Mouse (Mus musculus) kidney, adult 2 months (tissue): ENCODE measurements around the gene Ythdf2. TPM values are rescaled to one million over a fixed set of nuclear protein-coding genes. Genes with fewer than 3 reads are reported as not detected.

Experiments used
- DNase-seq: peaks from one replicate; pipeline ENCODE4 v3.0.0; 2021
- H3K27ac ChIP-seq: fragments of 200-500 bp; 2 replicates; pipeline ENCODE4 v1.5.1; 2012; ENCODE audit warnings: low read depth, low read length, control low read depth, inconsistent platforms; ENCODE audit not compliant: insufficient read depth
- H3K27me3 ChIP-seq: fragments of 200-500 bp; replicated peaks from 2 replicates; pipeline ENCODE4 v1.6.1; 2012; ENCODE audit warnings: mild to moderate bottlenecking, moderate library complexity, low read length, inconsistent platforms; ENCODE audit not compliant: control insufficient read depth, insufficient read depth
- H3K36me3 ChIP-seq: fragments of 200-500 bp; 2 replicates; pipeline ENCODE4 v1.6.1; 2012; ENCODE audit warnings: mild to moderate bottlenecking, moderate library complexity, low read length, inconsistent platforms; ENCODE audit not compliant: control insufficient read depth, insufficient read depth
- H3K4me1 ChIP-seq: fragments of 200-500 bp; 2 replicates; pipeline ENCODE4 v1.6.1; 2011; ENCODE audit warnings: low read length; ENCODE audit not compliant: control insufficient read depth, insufficient read depth
- H3K4me3 ChIP-seq: fragments of 200-500 bp; 2 replicates; pipeline ENCODE4 v1.5.1; 2011; ENCODE audit warnings: mild to moderate bottlenecking, low read depth, low read length, control low read depth; ENCODE audit not compliant: insufficient read depth
- CTCF ChIP-seq: fragments of 200-500 bp; conservative IDR thresholded peaks from 2 replicates; pipeline ENCODE4 v1.5.1; 2011; ENCODE audit warnings: low read depth, mild to moderate bottlenecking, control low read depth, low read length, moderate library complexity, mixed read lengths; ENCODE audit not compliant: insufficient read depth, insufficient read length
- POLR2A ChIP-seq: fragments of 200-500 bp; IDR thresholded peaks from one replicate; pipeline ENCODE4 v1.6.1; 2011; ENCODE audit warnings: low read depth, low read length, control low read depth
- WGBS: fragments of 180-500 bp; shearing (Covaris S2); methylation state at CpG from one replicate; pipeline ENCODE4 v1.1.7; 2018; 5-methylcytosine and 5-hydroxymethylcytosine counted together
- polyA plus RNA-seq: library from polyadenylated mRNA; depleted of rRNA; stranded (reverse); fragments of >200 nt; gene quantifications from 2 replicates; pipeline ENCODE4 v1.2.3, GENCODE M21; 2012

Gene Ythdf2
- polyA plus RNA-seq, 1 experiment, result 14.5 TPM

DNA sequence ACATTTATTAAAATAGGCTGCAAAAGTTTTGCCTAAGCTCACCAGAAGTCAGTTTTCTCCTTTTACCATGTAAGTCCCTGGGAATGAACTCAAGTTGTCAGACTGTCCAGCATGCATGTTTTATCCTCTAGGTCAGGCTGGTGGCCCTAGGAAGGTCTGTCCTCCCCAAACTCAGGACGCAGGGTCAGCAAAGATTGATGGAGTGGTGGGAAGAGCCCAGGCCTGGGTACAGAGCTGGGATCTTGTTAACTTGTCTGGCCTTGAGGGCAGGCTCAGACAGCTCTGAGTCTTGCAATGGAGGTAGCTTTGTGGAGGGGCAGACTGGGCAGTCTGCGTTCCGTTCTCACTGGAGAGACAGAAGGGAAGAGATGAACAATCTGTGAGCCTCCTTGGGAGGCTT lies 42.8 kb downstream of the Ythdf2 start:
- Histone ChIP-seq H3K4me3 (no peak overlapping the region), H3K27ac (no peak overlapping the region), H3K4me1 (no peaks in the 10 kb centered on the region), H3K27me3 (no peaks in the 10 kb centered on the region), H3K36me3 (no peaks in the 10 kb centered on the region)
- WGBS, result 78% methylated on average over 3 of the region's 3 CpGs
- no peak for DNase-seq
- no peak for TF ChIP-seq CTCF
- TF ChIP-seq POLR2A, result no peak

DNA sequence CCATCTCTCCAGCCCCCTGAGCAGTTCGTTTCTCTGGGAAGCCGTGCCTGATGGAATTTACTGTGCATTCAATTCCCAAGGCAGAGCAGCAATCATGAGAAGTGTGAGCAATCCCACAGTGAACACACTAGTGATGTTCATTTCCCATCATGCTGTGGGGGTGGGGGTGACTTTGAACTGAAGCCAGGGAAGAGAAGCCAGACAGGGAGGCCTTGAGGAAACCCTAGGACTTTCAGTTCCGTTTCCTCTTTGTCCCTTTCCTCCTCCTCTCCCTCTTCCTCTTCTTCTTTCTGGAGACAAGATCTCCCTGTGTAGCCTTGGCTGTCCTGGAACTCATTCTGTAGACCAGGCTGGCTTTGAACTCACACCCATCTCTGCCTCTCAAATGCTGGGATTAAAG lies 44.7 kb downstream of the Ythdf2 start:
- Histone ChIP-seq H3K4me3 (no peak overlapping the region), H3K27ac (no peak overlapping the region), H3K4me1 (no peaks in the 10 kb centered on the region), H3K27me3 (no peaks in the 10 kb centered on the region), H3K36me3 (no peaks in the 10 kb centered on the region)
- 83% methylated on average over 3 of the region's 3 CpGs for WGBS
- TF ChIP-seq POLR2A (no peak), CTCF (no peak)
- DNase-seq, result no peak

DNA sequence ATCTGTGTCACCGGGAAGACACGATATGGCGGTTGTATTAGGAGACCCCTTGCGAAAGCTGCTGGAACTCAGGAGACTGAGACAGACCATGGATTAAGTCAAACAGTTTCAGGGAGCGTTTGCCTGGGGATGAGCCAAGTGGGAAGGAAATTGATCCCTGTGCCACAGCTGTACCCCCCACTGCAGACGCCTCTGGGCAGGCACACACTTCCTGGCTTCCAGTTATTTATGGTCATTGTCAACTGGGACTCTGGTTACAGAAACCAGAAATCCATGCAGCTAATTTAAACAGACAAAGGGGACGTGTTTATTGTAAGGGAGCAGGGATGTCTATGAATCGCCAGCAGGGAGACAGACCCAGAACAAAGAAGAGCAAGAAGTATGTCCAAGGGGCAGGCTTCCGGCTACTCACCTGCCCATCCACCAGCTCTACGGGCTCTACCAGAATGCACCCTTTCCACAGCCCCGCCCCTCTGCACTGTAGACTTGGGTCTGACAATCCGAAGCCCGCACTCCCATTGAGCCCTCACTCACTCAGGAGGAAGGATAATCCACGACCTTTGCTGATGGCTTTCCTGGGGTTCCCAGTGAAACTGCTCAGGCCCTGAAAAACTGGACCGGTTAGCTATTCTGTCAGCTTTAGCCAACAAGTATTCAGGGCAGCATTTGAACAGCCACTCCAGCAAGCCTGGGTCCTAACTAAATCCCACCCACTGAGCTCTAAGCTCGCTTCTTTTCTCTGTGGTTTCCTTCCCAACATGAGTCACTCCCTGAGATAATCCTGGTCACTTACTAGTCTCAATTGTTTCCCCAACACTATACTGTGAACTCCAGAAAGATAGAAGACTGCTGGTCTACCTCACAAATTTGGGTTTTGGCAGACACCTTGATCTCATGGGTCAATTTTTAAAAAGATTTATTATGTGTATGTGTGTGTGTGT lies 45.5 kb downstream of the Ythdf2 start:
- Histone ChIP-seq H3K36me3 (no peaks in the 10 kb centered on the region), H3K27ac (no peak overlapping the region), H3K27me3 (no peaks in the 10 kb centered on the region), H3K4me1 (no peaks in the 10 kb centered on the region), H3K4me3 (no peak overlapping the region)
- TF ChIP-seq CTCF (no peak), POLR2A (no peak)
- WGBS, result 58% methylated on average over 16 of the region's 16 CpGs
- no peak for DNase-seq

- Histone ChIP-seq H3K4me1 (no peaks in the 10 kb centered on the region), H3K27ac (no peak overlapping the region), H3K27me3 (no peaks in the 10 kb centered on the region), H3K36me3 (no peaks in the 10 kb centered on the region), H3K4me3 (no peak overlapping the region)
- no peak for DNase-seq
- no peak for TF ChIP-seq POLR2A
- TF ChIP-seq CTCF, result no peak
- WGBS, result 48% methylated on average over 14 of the region's 14 CpGs
These were observed 46.4 kb downstream of the Ythdf2 start for GRCm38 (mm10) chr4:132165691-132166090.

GRCm38 (mm10) chr4:132156941-132157622 lies 55.0 kb downstream of the Ythdf2 start:
- Histone ChIP-seq H3K36me3 (no peaks in the 10 kb centered on the region), H3K27ac (no peak overlapping the region), H3K27me3 (no peaks in the 10 kb centered on the region), H3K4me3 (no peak overlapping the region), H3K4me1 (no peaks in the 10 kb centered on the region)
- TF ChIP-seq POLR2A (no peak), CTCF (no peak)
- WGBS, result 57% methylated on average over 12 of the region's 12 CpGs
- no peak for DNase-seq

DNA sequence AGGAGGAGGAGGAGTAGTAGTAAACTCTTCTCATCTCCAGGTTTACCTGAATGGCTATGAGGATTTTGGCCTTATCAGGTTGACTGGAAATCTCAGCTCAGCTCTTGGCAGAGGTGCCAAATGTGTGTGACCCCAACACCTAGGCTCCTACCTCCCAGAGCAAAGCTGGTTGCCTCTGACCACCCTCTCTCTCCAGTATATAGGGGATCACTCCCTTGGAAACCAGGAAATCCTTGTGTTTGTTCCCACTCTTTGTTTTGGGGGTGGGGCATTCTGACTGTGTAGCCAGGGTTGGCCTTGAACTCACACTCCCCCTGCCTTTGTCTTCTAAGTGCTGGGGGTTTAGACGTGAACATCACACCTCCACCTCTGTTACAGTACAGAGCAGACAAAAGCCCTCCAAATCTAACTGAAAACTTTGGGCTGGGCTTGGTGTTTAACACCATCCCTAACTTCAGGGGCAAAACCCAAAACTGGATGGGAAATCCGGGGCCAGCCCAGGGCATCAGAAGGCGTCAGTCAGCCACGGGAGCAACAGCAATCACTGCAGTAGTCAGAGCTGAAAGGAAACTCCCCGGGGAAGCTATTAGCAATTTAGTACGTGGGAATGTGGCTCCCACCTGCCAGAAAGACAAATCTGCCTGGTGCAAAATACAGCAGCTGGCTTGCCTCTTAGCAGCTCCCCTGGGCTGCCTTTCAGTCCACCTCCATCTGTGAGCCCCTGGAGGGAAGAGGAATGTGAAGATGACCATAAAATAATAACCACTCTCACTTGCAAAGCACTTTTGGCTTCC lies 57.0 kb downstream of the Ythdf2 start:
- Histone ChIP-seq H3K36me3 (no peaks in the 10 kb centered on the region), H3K4me3 (no peak overlapping the region), H3K4me1 (no peaks in the 10 kb centered on the region), H3K27ac (no peak overlapping the region), H3K27me3 (no peaks in the 10 kb centered on the region)
- no peak for DNase-seq
- TF ChIP-seq POLR2A (no peak), CTCF (no peak)
- 13% methylated on average over 6 of the region's 6 CpGs for WGBS
